Mouse (Mus musculus): ENCODE measurements at regions not wholly inside any gene's neighbourhood (a gene's known extent, or its start where the extent isn't known, plus 50 kb on each side); places are given as distances from the start of the nearest gene placed in this dataset.

- no peak for ATAC-seq (ENCODE audit: insufficient read depth, low FRiP score)
- 76% methylated on average over 3 of the region's 3 CpGs for WGBS
- Histone ChIP-seq H3K4me2 (ENCODE audit: low read depth, low read length) (no peak overlapping the region), H3K36me3 (ENCODE audit: control insufficient read depth, insufficient read depth, low read length) (no peaks in the 10 kb centered on the region), H3K27me3 (ENCODE audit: control insufficient read depth, insufficient read depth, low read length) (no peaks in the 10 kb centered on the region), H3K4me3 (replicated peaks; ENCODE audit: low read length) (no peak overlapping the region), H3K9me3 (replicated peaks; ENCODE audit: control insufficient read depth, low read length) (no peaks in the 10 kb centered on the region), H3K4me1 (ENCODE audit: control insufficient read depth, insufficient read depth, low read length) (no peaks in the 10 kb centered on the region), H3K27ac (ENCODE audit: low read length) (no peak overlapping the region), H3K9ac (ENCODE audit: low read length) (no peak overlapping the region)
Observed at GRCm38 (mm10) chr5:41206462-41206861, 501.5 kb downstream of the Rab28 start.

- no peak overlapping the region for H3K4me2 ChIP-seq (ENCODE audit: low read depth, low read length)
- no peak overlapping the region for H3K27ac ChIP-seq (ENCODE audit: low read length)
- ATAC-seq (ENCODE audit: insufficient read depth, low FRiP score): no peak
- H3K36me3 ChIP-seq (ENCODE audit: control insufficient read depth, insufficient read depth, low read length): no peaks in the 10 kb centered on the region
- H3K4me1 ChIP-seq (ENCODE audit: control insufficient read depth, insufficient read depth, low read length): no peaks in the 10 kb centered on the region
- H3K9ac ChIP-seq (ENCODE audit: low read length): no peak overlapping the region
- H3K9me3 ChIP-seq (replicated peaks; ENCODE audit: control insufficient read depth, low read length): no peaks in the 10 kb centered on the region
- no peaks in the 10 kb centered on the region for H3K27me3 ChIP-seq (ENCODE audit: control insufficient read depth, insufficient read depth, low read length)
- no peak overlapping the region for H3K4me3 ChIP-seq (replicated peaks; ENCODE audit: low read length)
Observed at GRCm38 (mm10) chr5:41204417-41204816, 503.5 kb downstream of the Rab28 start.

GRCm38 (mm10) chr5:41187193-41187592, 520.8 kb downstream of the Rab28 start:
- H3K27me3 ChIP-seq (ENCODE audit: control insufficient read depth, insufficient read depth, low read length): no peaks in the 10 kb centered on the region
- H3K27ac ChIP-seq (ENCODE audit: low read length): no peak overlapping the region
- WGBS: 46% methylated on average over 5 of the region's 5 CpGs
- no peak overlapping the region for H3K4me3 ChIP-seq (replicated peaks; ENCODE audit: low read length)
- no peak overlapping the region for H3K9ac ChIP-seq (ENCODE audit: low read length)
- H3K4me1 ChIP-seq (ENCODE audit: control insufficient read depth, insufficient read depth, low read length): no peaks in the 10 kb centered on the region
- H3K9me3 ChIP-seq (replicated peaks; ENCODE audit: control insufficient read depth, low read length): no peaks in the 10 kb centered on the region
- ATAC-seq (ENCODE audit: insufficient read depth, low FRiP score): no peak
- no peak overlapping the region for H3K4me2 ChIP-seq (ENCODE audit: low read depth, low read length)
- H3K36me3 ChIP-seq (ENCODE audit: control insufficient read depth, insufficient read depth, low read length): no peaks in the 10 kb centered on the region

DNA sequence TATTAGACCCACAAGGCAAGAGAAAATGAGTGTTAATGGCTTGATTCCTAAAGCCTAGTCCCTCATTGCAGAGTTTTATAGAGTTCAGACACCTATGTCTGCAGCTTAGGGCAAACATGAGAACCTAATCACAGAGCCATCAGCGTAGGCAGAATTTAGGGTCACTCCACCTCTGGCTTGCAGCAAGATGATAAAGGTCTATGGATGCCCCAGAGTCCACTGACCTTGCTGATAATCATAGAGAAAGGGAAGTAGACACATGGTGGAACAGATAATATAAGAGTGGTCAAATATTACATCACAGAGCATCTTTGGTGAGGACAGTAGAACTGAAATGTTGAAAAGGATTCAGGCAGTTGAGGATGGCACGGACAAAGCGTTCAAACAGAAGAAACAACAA, 530.7 kb downstream of the Rab28 start:
- no peak overlapping the region for H3K27ac ChIP-seq (ENCODE audit: low read length)
- H3K4me2 ChIP-seq (ENCODE audit: low read depth, low read length): no peak overlapping the region
- H3K36me3 ChIP-seq (ENCODE audit: control insufficient read depth, insufficient read depth, low read length): no peaks in the 10 kb centered on the region
- no peak overlapping the region for H3K4me3 ChIP-seq (replicated peaks; ENCODE audit: low read length)
- H3K9me3 ChIP-seq (replicated peaks; ENCODE audit: control insufficient read depth, low read length): no peaks in the 10 kb centered on the region
- H3K9ac ChIP-seq (ENCODE audit: low read length): no peak overlapping the region
- WGBS: 83% methylated on average over 3 of the region's 3 CpGs
- H3K4me1 ChIP-seq (ENCODE audit: control insufficient read depth, insufficient read depth, low read length): no peaks in the 10 kb centered on the region
- no peak for ATAC-seq (ENCODE audit: insufficient read depth, low FRiP score)
- H3K27me3 ChIP-seq (ENCODE audit: control insufficient read depth, insufficient read depth, low read length): no peaks in the 10 kb centered on the region

GRCm38 (mm10) chr5:41165870-41166626, 541.9 kb downstream of the Rab28 start:
- Histone ChIP-seq H3K4me1 (ENCODE audit: control insufficient read depth, insufficient read depth, low read length) (no peaks in the 10 kb centered on the region), H3K4me3 (replicated peaks; ENCODE audit: low read length) (no peak overlapping the region), H3K27me3 (ENCODE audit: control insufficient read depth, insufficient read depth, low read length) (no peaks in the 10 kb centered on the region), H3K9me3 (replicated peaks; ENCODE audit: control insufficient read depth, low read length) (no peaks in the 10 kb centered on the region), H3K4me2 (ENCODE audit: low read depth, low read length) (no peak overlapping the region), H3K9ac (ENCODE audit: low read length) (no peak overlapping the region), H3K27ac (ENCODE audit: low read length) (no peak overlapping the region), H3K36me3 (ENCODE audit: control insufficient read depth, insufficient read depth, low read length) (no peaks in the 10 kb centered on the region)
- WGBS: 64% methylated on average over 14 of the region's 14 CpGs
- no peak for ATAC-seq (ENCODE audit: insufficient read depth, low FRiP score)

DNA sequence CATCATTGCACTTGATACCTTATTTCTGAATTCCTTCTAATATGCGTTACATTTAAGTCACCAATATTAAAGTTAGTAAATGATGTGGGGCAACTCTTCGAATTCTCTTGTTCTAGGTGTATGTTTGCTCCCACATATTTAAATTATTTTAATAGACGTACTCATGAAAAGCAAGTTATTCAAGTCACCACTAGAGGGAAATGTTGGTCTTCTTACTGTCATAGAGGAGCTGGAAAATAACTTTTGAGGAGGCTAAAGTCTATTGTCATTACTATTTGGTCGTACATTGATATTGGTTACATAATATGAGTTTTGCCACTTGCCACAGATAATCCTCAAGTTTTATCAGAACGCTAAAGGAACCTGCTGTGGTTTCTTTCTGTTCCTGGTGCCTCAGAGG, 582.9 kb downstream of the Rab28 start:
- ATAC-seq (ENCODE audit: insufficient read depth, low FRiP score): no peak
- no peak overlapping the region for H3K4me2 ChIP-seq (ENCODE audit: low read depth, low read length)

GRCm38 (mm10) chr5:41117658-41118057, 590.3 kb downstream of the Rab28 start:
- 19% methylated on average over 3 of the region's 3 CpGs for WGBS
- Histone ChIP-seq H3K36me3 (ENCODE audit: control insufficient read depth, insufficient read depth, low read length) (no peaks in the 10 kb centered on the region), H3K4me3 (replicated peaks; ENCODE audit: low read length) (no peak overlapping the region), H3K4me2 (ENCODE audit: low read depth, low read length) (no peak overlapping the region), H3K27ac (ENCODE audit: low read length) (no peak overlapping the region), H3K4me1 (ENCODE audit: control insufficient read depth, insufficient read depth, low read length) (no peaks in the 10 kb centered on the region), H3K9ac (ENCODE audit: low read length) (no peak overlapping the region), H3K9me3 (replicated peaks; ENCODE audit: control insufficient read depth, low read length) (no peaks in the 10 kb centered on the region), H3K27me3 (ENCODE audit: control insufficient read depth, insufficient read depth, low read length) (no peaks in the 10 kb centered on the region)
- no peak for ATAC-seq (ENCODE audit: insufficient read depth, low FRiP score)

More for the DNA sequence above, 582.9 kb downstream of the Rab28 start:
- H3K9ac ChIP-seq (ENCODE audit: low read length): no peak overlapping the region
- no peak overlapping the region for H3K27ac ChIP-seq (ENCODE audit: low read length)
- no peaks in the 10 kb centered on the region for H3K36me3 ChIP-seq (ENCODE audit: control insufficient read depth, insufficient read depth, low read length)
- H3K4me3 ChIP-seq (replicated peaks; ENCODE audit: low read length): no peak overlapping the region
- H3K4me1 ChIP-seq (ENCODE audit: control insufficient read depth, insufficient read depth, low read length): no peaks in the 10 kb centered on the region
- WGBS: 18% methylated on average over 5 of the region's 5 CpGs
- no peaks in the 10 kb centered on the region for H3K9me3 ChIP-seq (replicated peaks; ENCODE audit: control insufficient read depth, low read length)
- H3K27me3 ChIP-seq (ENCODE audit: control insufficient read depth, insufficient read depth, low read length): no peaks in the 10 kb centered on the region

GRCm38 (mm10) chr5:41087773-41088172, 620.2 kb downstream of the Rab28 start:
- ATAC-seq (ENCODE audit: insufficient read depth, low FRiP score): no peak
- H3K4me2 ChIP-seq (ENCODE audit: low read depth, low read length): no peak overlapping the region
- WGBS: 35% methylated on average over 5 of the region's 5 CpGs
- no peaks in the 10 kb centered on the region for H3K9me3 ChIP-seq (replicated peaks; ENCODE audit: control insufficient read depth, low read length)
- no peak overlapping the region for H3K9ac ChIP-seq (ENCODE audit: low read length)
- H3K36me3 ChIP-seq (ENCODE audit: control insufficient read depth, insufficient read depth, low read length): no peaks in the 10 kb centered on the region
- H3K4me1 ChIP-seq (ENCODE audit: control insufficient read depth, insufficient read depth, low read length): no peaks in the 10 kb centered on the region
- H3K27ac ChIP-seq (ENCODE audit: low read length): no peak overlapping the region
- no peaks in the 10 kb centered on the region for H3K27me3 ChIP-seq (ENCODE audit: control insufficient read depth, insufficient read depth, low read length)
- H3K4me3 ChIP-seq (replicated peaks; ENCODE audit: low read length): no peak overlapping the region

DNA sequence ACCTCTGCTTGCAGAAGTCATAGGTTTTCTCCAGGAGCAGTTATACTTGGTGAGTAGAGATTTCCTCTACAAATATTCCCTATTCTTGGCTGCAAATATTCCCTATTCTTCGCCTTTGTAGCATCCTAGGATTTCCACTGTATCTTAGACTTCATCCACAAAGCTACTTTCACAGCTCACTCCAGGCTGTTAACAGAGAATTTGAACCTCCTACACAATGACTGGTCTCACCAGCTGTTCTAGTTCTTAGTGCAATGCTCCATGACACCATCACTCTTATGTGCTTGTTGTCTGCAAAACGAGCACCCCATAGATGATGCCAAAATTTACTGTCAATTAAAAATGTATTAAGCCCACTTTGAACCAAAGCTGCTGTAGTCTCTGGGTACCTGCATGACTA, 631.5 kb downstream of the Rab28 start:
- WGBS: 78% methylated on average over 2 of the region's 2 CpGs
- Histone ChIP-seq H3K27ac (ENCODE audit: low read length) (no peak overlapping the region), H3K4me2 (ENCODE audit: low read depth, low read length) (no peak overlapping the region), H3K4me3 (replicated peaks; ENCODE audit: low read length) (no peak overlapping the region), H3K9ac (ENCODE audit: low read length) (no peak overlapping the region), H3K9me3 (replicated peaks; ENCODE audit: control insufficient read depth, low read length) (no peaks in the 10 kb centered on the region), H3K36me3 (ENCODE audit: control insufficient read depth, insufficient read depth, low read length) (no peaks in the 10 kb centered on the region), H3K27me3 (ENCODE audit: control insufficient read depth, insufficient read depth, low read length) (no peaks in the 10 kb centered on the region), H3K4me1 (ENCODE audit: control insufficient read depth, insufficient read depth, low read length) (no peaks in the 10 kb centered on the region)
- no peak for ATAC-seq (ENCODE audit: insufficient read depth, low FRiP score)
